Mouse (Mus musculus) urinary bladder, postnatal 10 days (tissue): ENCODE data around the gene Ccnq.

Source experiments
- DNase-seq: peaks from one replicate; pipeline ENCODE4 v3.0.0; 2022; ENCODE audit warnings: low spot score

Gene Ccnq

DNA sequence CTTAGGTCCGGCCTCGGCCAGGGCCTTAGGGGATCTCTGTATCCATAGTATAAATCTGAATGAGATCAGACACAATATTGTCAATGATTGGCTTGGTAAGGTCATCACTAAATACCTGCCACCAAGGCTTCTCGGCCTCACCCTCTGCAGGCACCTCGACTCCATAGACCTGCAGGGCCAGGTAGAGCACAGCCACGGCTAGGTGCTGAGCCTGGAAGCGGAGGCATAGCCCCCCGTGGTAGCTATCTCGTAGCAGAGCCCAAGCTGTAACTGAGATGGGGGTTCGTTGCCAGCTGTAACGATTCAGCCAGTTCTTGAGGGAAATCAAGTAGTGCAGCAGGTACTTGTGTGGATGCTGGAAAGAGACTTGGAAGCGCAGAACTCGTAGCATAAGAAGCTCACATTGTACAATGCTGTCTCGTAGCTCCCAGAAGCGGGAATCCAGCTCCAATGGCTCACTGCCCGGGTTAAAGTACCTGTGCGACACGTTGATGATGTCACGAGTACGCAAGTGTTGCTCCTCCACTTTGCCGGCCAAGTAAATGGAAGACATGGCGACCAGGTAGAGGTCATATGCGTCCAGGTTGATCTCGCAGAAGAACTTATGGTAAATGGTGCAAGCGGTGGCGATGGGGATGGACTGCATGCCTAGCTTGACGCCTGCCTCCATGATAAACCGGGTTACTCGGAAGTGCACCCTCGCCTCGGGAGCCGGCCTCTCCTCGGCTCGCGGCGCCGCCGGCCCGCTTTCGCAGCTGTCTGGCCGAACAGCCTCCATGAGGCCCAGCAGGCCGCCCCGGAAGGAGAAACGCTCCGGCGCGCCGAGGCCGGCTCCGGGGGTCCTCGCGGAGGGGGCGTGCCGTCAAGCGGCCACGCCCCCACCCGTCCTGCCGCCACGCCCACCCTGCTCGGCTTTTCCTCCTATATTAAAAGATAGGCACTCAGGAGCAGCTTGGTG, at the start of gene Ccnq:
Gene Ccnq (minus strand): TSS at position 845 of the 958 bp plus-strand sequence.
- peak; percentile 26 for DNase-seq

DNA sequence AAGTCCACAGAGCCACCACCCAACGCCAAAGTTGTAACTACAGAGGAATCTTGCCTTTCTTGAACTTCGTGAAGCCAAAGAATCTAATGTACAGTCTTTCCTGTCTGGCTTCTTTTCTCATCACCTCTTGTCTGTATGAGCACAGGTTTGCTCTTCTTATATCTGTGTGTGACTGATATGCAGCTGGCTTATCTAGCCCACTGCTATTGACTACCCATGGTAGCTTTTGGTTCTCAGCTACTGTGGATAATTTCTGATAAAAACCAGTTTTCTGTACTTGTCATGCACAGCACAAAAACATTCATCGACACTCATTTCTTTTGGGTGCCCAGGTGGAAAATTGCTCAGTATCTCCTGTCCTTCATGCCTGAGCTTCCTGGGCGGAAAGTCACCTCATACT, 49.6 kb upstream of the Ccnq start:
- no peak for DNase-seq

DNA sequence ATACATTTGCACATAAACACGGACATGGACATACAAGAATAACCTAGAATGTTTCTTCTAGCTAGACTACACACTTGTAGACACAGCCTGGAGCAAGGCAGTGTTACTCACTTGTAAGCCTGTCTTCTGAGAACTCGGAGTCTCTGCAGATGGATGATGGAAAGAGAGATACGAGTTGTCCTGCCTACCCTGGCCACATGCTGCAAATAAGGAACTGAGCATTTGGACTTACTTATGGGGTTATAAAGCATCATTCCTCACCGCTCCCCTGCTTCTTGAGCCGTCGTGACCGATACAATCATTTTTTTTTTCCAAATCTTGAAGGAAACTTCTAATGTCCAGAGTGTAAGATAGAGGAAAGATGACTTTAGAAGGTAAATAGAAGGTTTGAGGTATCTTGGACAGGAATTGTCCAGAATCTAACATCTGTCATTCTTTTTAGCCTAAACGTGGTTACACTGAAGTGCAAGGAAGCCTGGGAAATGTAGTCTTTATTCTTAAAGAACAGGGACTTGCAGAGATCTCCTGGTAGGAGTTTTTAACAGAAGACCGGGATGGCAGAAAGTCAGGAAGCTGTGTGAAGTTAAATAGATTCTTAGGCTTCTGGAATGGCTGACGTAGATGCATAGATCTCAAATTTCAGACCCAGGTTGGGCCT, 44.7 kb upstream of the Ccnq start:
- DNase-seq: no peak

DNA sequence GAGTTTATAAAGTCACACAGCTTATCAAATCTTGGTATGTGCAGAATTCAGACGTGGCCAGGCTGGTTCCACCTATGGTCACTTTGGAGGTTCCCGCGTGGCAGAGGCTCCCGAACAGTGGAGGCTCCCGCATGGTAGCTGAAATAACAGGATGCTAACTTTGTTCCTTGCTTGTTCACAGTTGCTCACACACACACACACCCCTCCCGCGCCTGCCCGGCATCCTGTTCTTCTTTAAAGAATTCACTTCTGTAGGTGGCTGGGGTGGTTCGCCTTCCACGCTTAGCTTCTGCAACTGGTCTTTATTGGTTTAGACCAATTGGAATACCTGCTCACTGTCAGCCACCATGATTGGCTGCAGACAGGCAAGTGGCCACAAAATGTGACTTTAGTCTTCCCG, 41.6 kb upstream of the Ccnq start:
- DNase-seq: no peak

DNA sequence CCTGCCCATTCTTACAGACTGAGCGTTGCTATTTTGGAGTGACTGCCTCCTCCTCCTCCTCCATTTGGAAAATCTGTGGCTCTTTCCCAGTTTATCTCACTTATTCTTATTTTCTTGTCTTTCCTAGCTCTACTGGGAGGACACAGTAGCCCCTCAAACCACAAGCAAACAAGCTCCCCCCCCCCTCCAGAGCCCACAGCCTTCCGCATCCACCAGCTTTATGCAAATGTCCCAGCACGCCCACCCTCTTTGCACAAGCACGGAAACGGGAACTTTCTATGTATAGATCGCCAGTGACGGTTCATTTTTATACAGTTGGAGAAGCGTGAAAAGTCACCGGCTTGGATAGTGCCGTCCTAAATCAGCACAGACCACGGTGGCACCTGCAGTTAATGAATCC, 40.9 kb upstream of the Ccnq start:
- no peak for DNase-seq

DNA sequence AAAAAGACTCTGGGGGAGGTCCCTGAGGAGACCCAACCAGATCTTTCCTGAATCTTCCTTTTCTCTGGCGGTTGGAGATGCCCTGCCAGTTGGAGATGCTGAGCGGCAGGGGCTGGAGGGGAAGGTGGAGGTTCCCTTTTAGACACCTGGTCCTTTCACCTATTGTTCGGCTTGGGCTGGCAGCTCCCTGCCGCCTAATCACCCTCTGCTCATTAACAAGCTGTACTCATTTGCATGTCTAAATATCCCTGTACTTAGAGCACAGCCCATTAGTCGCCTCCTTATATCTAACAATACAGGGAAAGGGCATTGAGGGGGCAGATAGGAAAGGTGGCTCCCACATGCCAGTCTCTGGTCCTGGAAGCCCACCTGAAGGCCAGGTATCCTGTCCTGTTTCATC, 40.5 kb upstream of the Ccnq start:
- no peak for DNase-seq

DNA sequence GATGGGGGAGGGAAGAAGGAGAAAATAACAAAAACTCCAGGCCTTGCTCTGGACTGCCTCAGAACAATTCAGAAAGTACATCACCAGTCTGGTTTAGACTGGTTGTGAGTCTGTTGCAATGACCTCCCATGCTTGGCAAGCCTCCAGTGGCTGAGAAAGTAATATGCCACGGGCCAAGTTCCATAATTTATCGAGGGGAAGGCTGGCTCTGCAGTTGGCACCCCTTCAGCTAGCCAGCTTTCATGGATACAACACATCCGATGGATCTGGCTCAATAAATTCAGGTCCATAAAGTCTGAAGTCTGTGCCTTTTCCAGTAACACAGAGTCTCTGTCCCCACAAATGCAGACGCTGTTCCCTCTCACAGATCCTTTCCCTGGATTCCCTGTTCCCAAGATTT, 40.1 kb upstream of the Ccnq start:
- peak; percentile 30 for DNase-seq

DNA sequence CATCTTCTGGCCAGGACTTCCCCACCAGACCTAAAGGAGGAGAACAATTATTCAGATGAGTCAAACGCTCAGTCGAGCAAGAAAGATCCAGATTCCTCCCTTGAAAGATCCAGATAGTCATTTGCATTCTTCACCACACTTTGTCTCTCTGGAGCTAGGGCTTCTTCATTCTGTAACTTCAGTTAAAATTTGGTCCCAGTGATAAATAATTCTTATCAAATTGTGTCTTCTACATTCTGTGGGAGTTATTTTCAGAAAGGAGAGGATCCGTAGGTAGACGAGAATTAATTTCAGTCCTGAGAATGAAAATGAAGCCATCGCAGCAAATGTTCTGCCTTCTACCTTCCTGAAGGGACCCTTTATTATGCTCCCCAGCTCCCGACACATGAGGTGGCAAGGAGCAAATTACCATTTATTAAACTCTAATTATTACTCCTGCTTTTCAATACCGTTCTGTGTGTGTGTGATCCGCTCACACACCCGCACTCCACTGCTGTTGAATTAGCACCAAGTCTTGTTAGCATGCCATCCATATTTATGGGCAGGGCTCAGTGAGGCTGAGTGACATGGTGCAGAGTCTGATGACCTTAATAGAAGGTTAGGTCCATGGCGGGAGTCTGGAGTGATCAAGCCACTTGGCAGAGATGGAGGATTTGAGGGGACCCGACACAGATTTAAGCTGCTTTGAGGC, 38.0 kb upstream of the Ccnq start:
- no peak for DNase-seq

DNA sequence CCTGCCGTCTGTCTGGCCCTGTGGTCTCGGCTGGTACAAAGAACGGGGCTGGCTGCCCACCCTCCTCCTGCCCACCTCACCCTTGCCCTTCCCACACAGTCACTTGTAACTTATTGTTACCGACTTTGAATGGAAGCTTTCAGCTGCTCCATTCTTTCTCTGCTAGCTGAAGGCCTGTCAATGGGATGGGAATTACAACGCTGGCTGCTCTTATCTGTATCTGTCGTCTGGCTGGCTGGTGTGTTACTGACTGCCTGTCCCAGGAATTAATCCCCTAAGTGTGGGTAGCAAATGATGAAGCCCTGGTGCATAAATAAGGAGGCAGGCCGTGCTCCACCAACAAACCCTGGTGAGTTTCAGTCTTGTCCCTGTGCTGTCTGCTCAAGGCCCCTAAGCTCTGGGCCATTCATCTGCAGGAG, 34.5 kb upstream of the Ccnq start:
- no peak for DNase-seq

DNA sequence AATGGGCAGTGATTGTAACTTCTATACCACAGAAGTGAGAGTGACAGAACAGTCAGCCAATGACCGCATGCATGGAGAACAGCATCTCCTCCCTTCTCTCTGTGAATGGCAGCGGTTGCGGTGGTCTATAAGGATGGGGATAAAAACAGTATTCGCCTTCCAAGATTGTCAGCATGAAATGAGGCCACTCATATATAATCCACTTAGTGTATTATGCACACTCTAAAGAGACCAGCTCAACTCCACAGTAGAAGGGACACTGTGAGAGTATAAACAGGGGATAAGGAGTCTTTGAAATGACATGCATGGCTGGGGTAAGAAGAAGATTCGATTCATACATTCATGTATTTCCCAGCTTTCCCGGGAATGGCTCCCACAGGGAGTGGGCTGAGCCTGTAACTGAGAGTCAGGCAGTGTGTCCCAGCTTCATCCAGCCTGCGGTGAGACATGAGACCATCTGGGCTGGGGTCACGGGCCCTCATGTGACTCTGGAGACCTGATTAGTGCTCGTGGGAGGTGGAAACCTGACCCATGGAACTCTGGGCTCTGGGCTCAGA, 31.3 kb upstream of the Ccnq start:
- DNase-seq: no peak

DNA sequence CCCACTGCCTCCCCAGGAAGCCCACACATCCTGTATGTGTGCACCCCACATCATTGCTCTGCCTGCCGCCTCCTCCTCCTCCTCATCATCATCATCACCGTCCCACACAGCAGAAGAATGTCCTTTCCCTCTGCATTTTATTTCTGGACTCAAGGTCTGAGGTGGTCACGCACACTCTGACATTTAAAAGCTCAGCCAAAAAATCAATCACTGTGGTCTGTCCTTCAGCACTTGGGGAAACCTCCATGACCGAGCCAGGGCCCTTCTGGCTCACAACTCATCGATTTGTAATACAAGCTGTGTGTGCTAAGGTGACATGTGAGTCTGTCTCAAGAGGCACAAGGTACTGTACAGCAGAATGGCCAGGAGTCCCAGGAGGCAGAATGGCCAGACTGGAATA, 30.8 kb upstream of the Ccnq start:
- no peak for DNase-seq

DNA sequence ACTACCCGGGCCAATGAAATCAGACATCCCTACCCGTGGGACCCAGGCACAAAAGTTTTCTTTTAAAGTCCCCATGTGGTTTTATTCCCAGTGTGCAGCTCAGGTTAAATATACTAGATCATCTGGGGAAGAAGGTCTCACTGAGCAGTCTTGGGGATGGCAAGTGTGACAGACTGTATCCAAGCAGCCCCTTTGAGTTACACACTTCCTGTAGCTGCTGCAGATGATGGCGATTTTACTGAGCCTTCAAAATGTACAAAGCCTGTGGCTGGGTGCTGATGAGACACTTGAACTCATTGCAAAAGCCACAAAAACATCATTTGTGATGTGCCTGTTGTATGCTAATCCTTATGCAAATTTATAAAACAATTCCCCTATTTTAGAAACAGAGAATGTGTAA, 29.0 kb upstream of the Ccnq start:
- no peak for DNase-seq

DNA sequence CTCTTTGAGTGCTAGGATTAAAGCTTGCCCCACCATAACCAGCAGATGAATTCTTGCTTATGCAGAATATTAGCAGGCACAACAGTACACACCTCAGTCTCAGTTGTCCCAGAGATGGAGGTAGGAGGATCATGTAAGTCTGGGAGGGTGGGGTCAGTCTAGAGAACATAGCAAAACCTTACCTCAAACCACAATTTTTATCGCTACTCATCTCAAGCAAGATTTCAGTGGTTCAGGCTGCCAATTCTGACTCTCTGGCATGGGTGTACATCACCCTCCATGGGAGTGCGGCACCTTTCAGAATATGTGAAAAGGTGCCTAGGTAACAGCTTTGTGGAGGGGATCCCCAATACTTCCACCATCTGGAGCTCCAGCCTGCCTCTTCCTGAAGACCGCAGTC, 28.5 kb upstream of the Ccnq start:
- DNase-seq: no peak

DNA sequence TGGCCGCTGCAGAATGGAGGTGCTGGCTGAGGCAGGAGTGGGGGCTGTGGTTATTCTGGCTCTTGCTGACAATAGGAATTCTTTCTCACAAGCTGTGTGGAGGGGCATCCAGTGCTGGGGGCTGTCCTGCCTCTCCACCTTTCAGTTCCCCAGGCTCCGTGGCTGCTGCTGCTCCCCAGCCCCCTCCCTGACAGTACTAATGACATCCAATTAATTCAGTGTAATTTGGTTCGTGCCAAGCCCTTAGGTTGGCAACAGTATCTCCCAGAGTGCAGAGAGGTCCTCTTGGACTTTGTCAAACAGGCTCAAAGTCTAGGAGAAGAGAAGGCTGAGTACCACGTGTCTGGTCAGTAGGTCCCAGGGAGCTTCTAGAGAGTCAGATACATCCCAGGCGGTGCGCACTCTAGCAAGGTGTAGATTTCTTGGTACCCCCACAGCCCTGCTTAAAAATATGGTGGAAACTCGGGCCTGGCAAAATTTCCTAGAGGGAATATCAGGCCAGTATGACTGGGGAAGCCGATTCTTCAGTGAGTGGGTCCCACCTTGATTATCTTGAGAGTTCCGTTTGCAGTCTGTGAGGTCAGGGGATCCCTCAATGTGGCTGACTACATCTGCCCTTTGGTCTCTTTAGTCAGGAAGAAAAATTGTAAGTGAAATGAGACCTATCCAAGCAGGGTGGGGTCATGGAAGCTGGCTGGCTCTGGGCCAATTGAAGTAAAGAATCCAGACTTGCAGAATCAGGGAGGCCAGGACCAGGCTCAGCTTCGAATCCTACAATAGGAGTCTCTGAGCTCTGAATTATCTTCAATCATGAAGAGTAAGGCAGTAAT, 26.5 kb upstream of the Ccnq start:
- DNase-seq: no peak

DNA sequence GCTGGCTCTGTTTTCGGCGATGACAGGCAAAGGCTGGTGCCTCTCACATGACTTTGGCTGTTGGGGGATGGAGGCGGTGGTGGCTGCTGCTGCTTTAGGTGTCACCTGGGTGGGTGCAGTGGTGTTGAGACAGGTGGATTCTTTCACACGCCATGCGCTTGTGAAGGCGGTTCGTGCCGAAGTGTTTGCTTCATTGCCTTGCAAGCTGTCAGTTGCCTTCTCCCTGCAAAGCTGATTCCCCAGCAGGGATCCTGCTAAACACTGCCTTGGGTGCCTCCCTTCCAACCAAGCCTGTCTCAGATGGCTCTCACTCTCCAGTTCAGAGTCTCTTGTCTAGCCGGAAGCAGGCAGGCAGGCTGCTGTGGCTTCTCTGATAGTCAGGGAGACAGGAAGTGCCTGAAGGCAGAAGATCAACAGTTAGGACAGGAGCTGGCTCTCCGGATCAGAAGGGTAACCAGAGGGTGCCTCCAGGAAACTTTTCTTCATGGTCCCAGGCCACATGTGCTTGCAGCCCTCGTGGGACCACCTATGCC, 20.3 kb upstream of the Ccnq start:
- no peak for DNase-seq

DNA sequence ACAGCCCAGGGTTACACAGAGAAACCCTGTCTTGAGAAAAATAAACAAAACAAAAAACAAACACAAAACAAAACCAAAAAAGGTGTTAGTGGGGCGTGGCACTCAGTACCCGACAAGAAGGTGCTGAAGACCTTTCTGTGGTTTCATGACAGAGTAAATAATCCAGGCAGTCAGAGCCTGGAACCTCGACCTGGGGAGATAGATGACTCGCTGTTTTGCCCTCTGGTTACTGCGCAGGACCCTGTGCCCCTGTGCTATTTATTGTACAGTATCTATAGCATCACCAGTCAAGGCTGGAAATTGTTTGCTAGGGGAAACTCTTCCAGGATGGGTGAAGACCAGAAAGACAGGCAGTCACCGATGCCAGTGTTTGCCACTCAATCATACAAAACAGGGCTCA, 18.9 kb upstream of the Ccnq start:
- DNase-seq: no peak

DNA sequence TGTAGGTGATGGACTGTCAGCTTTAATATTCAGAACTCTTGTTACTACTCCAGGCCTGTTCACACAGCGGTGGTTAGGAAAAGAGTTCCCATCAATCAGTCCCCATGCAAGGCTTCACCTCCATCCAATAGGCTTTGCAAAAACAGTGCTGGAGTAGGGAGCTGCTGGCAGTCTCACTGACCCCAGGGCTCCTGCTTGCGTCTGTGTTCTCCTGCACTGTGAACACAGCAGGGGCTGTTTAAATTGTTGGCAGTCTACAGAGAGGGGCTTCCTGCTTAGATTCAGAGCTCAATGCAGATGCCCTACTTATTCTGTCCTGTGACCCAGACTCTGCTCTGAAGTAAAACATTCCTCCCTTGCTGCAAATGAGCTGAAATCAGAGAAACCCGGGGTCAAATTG, 17.2 kb upstream of the Ccnq start:
- no peak for DNase-seq

DNA sequence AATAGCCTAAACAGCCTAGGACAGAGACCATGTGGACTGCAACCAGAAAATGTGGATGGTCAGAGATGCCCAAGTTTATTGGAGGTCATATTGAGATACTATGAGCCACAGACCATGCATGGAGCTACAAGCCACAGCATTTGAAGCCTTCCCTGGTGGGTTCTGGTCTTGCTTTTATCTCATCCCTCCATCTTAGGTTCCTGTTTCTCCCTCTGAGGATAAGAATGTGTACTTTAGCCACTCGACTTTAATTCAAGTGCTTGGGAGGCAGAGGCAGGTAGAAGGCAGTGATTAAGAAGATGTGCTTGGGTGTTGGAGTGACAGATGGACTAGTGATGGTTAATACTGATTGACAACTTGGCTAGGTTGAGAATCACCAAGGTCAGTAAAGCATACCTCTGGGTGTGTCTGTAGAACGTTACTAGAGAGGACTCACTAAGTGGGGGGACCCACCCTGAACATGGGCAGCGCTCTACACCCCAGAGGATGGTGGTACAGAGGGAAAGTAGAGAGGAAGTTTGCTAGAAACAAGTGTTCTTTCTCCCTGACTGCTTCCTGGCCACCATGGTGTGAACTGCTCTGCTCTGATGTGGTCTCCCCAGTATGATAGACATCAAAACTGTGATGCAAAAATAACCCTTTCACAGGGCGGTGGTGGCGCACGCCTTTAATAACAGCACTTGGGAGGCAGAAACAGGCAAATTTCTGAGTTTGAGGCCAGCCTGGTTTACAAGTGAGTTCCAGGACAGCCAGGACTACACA, 14.7 kb upstream of the Ccnq start:
- DNase-seq: no peak

DNA sequence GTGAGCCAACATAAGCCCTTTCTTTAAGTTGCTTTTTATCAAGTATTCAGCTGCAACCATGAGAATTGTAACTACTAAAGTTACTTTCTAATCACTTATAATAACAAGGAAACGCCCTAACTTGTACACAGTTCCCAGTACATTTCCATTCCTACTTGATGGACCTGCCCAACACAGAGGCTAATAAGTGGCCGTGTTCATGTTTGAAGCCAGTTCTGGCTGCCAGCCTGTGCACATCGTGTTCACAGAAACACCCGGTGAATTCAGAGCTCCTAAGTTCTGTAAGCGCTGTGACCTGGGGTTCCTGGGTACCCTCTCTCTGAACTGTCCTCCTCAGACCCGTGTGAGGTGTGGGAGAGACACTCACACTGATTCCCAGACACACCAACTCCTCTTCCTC, 13.3 kb upstream of the Ccnq start:
- DNase-seq: no peak

DNA sequence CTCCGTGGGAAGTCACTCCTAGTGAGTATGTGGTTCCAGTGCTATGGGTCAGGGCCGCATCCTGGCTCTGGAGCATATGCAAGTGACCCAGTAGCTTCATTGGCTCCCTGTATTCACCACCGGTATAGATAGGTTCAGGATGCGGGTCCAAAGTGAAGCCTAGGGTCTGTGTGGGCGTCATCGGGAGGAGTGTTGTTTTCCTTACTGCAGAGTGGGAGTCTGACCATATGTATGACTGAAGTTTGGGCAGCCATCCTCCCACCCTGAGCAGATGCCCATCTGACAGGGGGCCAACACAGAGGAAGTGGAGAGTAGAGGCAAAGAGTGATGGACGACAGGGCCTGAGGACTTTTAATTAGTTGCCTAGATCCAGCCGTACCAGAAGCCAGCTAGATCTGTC, 12.8 kb upstream of the Ccnq start:
- DNase-seq: no peak

DNA sequence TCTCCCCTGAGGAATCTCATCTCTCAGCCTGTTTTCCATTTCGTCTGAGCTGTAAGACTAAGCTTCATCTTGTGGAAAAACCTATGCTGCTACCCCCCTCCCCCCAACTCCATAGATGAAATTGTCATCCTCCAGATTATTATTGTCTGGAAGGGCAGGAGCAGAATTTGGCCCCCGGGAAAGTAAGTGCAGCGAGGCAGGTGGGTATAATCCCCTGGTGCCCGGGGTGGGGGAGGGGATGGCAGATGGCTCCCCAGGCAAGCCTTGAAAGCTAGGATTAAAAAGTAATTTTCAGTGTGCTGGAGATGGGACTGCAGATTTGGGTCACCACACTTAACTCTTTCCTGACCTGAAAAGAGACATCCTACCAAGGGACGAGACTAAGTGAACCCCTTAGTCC, 10.7 kb upstream of the Ccnq start:
- no peak for DNase-seq
